Mouse (Mus musculus) heart, embryonic 16.5 days (tissue): ENCODE measurements around the gene Gm20388. TPM values are rescaled to one million over a fixed set of nuclear protein-coding genes. Genes with fewer than 3 reads are reported as not detected.

ENCODE experiments used
- ATAC-seq: fragments of 200-750 bp; cut with Nextera tagmentation; replicated peaks from 2 replicates; pipeline ENCODE4 v1.8.0; 2017; ENCODE audit warnings: moderate number of reproducible peaks; ENCODE audit not compliant: insufficient read depth, low FRiP score; ENCODE audit errors: extremely low read depth
- H3K27ac ChIP-seq: fragments of 300-500 bp; sonication (generic); 2 replicates; pipeline ENCODE4 v1.5.1; 2014; ENCODE audit warnings: mild to moderate bottlenecking, low read length, control low read depth, moderate library complexity
- H3K27me3 ChIP-seq: fragments of 300-500 bp; sonication (generic); 2 replicates; pipeline ENCODE4 v1.6.1; 2014; ENCODE audit warnings: low read length, mixed read lengths; ENCODE audit not compliant: control insufficient read depth, insufficient read depth
- H3K36me3 ChIP-seq: fragments of 300-500 bp; sonication (generic); 2 replicates; pipeline ENCODE4 v1.6.1; 2014; ENCODE audit not compliant: control insufficient read depth, insufficient read depth
- H3K4me1 ChIP-seq: fragments of 300-500 bp; sonication (generic); 2 replicates; pipeline ENCODE4 v1.6.1; 2014; ENCODE audit warnings: low read length, mixed read lengths; ENCODE audit not compliant: control insufficient read depth, insufficient read depth
- H3K4me2 ChIP-seq: fragments of 300-500 bp; sonication (generic); 2 replicates; pipeline ENCODE4 v1.6.1; 2014; ENCODE audit warnings: low read depth, mild to moderate bottlenecking, control low read depth, low read length
- H3K4me3 ChIP-seq: fragments of 300-500 bp; sonication (generic); 2 replicates; pipeline ENCODE4 v1.5.1; 2014; ENCODE audit warnings: mild to moderate bottlenecking, control low read depth, low read length
- H3K9ac ChIP-seq: fragments of 300-500 bp; sonication (generic); 2 replicates; pipeline ENCODE4 v1.6.1; 2014; ENCODE audit warnings: low read length, control low read depth
- H3K9me3 ChIP-seq: fragments of 300-500 bp; sonication (generic); replicated peaks from 2 replicates; pipeline ENCODE4 v1.6.1; 2016; ENCODE audit warnings: low read length; ENCODE audit not compliant: control insufficient read depth
- WGBS: fragments of 180-500 bp; shearing (Covaris S2); extraction: QIAGEN DNeasy Blood & Tissue Kit; methylation state at CpG from one replicate; pipeline ENCODE4 v1.1.7; 2014; 5-methylcytosine and 5-hydroxymethylcytosine counted together
- polyA plus RNA-seq: library from polyadenylated mRNA; unstranded; fragments of >200 nt; fragmentation: Nextera tagmentation; extraction: Ambion mirVana; gene quantifications from 2 replicates; pipeline ENCODE4 v1.2.1, GENCODE M21; 2015

Gene Gm20388
- polyA plus RNA-seq, 1 experiment from 2014 or later: 4.5 TPM

DNA sequence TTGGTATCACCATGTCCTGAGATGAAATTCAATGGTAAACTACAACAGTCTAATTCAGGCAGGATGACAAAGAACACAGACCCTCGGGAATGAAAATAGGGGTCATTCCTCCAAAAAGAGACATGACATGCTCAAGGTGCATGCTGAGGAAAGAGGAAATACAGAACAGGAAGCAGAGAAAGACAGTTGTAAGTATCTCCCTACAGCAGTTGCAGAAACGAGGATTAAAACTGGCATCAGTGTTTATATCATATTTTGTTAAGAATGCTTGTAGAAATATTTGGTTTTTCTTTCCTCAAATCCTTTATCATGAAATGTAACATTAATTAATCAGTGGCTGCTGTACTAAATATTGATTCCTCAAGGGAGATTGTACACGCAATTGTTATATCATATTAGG, 3056.0 kb downstream of the Gm20388 start:
- no peak overlapping the region for H3K4me2 ChIP-seq
- H3K9ac ChIP-seq: no peak overlapping the region
- no peak overlapping the region for H3K27ac ChIP-seq
- 0 out of 2 replicates have a peak, but pooled peaks cover 2% of the 10 kb centered on the region for H3K36me3 ChIP-seq
- H3K4me1 ChIP-seq: peaks cover 12% of the 10 kb centered on the region
- no peak overlapping the region for H3K4me3 ChIP-seq
- no peaks in the 10 kb centered on the region for H3K9me3 ChIP-seq
- ATAC-seq: no peak
- H3K27me3 ChIP-seq: no peaks in the 10 kb centered on the region
- WGBS: 74% methylated on average over 3 of the region's 3 CpGs

DNA sequence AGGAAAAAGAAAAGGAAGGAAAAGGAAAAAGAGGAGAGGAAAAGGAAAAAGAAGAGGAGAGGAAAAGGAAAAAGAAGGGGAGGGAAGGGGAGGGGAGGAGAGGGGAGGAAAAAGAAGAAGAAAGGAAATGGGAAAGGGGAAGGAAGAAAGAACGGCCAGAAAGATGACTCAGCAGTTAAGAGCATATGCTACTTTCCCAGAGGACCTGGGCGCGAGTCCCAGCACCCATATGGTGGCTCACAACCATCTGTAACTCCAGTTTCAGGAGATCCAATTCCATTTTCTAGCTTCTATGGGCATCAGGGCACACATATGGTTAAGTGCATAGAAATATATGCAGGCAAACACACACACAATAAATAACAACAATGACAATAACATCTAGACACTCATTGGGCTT, 3057.5 kb downstream of the Gm20388 start:
- Histone ChIP-seq H3K4me1 (no peaks in the 10 kb centered on the region), H3K27ac (no peak overlapping the region), H3K9me3 (no peaks in the 10 kb centered on the region), H3K27me3 (no peaks in the 10 kb centered on the region), H3K4me3 (no peak overlapping the region), H3K36me3 (peaks cover 4% of the 10 kb centered on the region; the same call in 1 of the 2 replicates), H3K4me2 (no peak overlapping the region), H3K9ac (no peak overlapping the region)
- WGBS: 92% methylated on average over 3 of the region's 3 CpGs
- ATAC-seq: no peak

DNA sequence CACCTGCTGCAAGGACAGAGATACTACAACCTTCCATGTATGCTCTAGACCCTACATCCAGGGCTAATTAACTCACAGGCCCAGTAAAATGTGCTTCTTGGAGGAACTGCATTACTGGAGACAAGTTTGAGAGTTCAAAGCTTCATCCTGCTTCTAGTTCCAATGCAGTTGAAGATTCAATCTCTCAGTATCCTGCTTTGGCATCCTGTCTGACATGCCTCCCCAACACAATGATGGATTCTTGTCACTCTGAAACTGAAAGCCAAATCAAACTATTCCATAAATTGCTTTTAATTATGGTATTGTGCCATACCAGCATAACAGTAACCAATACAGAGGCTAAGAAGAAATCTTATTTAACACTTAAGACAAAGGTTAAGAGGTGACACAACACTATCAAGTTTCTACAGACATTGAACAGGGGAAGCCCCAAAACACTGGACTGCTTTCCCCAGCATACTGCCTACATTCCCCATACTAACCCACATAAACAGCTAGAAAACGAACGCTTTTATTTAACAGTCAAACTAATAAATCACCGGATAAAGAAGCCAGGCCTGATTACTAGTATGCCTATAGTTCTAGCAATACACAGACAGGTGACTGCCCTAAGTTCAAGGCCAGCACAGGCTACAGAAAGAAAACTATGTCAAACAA, 3059.5 kb downstream of the Gm20388 start:
- Histone ChIP-seq H3K27me3 (no peaks in the 10 kb centered on the region), H3K4me3 (no peak overlapping the region), H3K36me3 (peaks cover 8% of the 10 kb centered on the region; the same call in 1 of the 2 replicates), H3K4me1 (no peaks in the 10 kb centered on the region), H3K27ac (no peak overlapping the region), H3K9me3 (no peaks in the 10 kb centered on the region), H3K4me2 (no peak overlapping the region), H3K9ac (no peak overlapping the region)
- ATAC-seq: no peak
- WGBS: 93% methylated on average over 3 of the region's 3 CpGs

DNA sequence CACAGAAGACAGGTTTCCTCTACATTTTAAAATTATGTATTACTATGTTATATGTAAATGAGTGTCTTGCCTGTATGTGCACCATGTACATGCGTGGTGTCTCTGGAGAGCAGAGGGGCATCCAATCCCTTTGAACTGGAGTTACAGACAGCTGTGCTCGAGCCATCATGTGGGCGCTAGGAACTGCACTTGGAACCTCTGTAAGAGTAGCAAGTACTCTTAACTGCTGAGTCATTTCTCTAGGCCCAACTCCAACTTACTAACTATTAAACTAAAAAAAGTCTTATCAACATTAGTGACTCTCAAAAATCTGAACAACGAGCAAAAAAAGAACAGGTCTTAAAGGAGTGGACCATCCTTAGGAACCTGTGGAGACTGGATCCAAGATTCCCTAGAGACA, 3065.4 kb downstream of the Gm20388 start:
- 83% methylated on average over 4 of the region's 4 CpGs for WGBS
- Histone ChIP-seq H3K27me3 (no peaks in the 10 kb centered on the region), H3K27ac (no peak overlapping the region), H3K4me3 (no peak overlapping the region), H3K9me3 (no peaks in the 10 kb centered on the region), H3K9ac (no peak overlapping the region), H3K4me2 (no peak overlapping the region), H3K4me1 (peaks cover 18% of the 10 kb centered on the region), H3K36me3 (peaks cover 6% of the 10 kb centered on the region; the same call in 1 of the 2 replicates)
- ATAC-seq: no peak

DNA sequence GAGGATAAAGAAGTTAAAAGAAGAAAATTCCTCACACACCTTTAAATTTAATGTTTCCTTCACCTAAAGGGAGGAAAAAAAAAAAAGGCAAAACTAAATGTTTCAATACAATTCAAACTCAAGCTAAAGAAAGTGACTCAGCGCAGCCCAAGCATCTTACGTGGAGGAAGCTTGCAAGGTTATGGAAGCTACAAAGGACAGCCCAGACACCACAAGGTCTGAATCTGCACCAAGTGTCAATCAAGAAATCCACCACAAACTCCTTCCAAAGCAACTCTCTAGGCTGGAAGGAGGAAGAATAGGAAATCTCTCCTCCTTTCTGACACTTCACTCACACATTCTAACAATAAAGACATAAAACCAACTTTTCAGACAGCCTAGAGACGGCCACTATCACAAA, 3068.8 kb downstream of the Gm20388 start:
- H3K9me3 ChIP-seq: no peaks in the 10 kb centered on the region
- 82% methylated on average over 3 of the region's 3 CpGs for WGBS
- H3K9ac ChIP-seq: no peak overlapping the region
- peaks cover 29% of the 10 kb centered on the region for H3K4me1 ChIP-seq
- H3K4me2 ChIP-seq: no peak overlapping the region
- H3K36me3 ChIP-seq: 0 out of 2 replicates have a peak, but pooled peaks cover 2% of the 10 kb centered on the region
- no peak overlapping the region; the same call in 1 of the 2 replicates for H3K27ac ChIP-seq
- ATAC-seq: no peak
- no peak overlapping the region for H3K4me3 ChIP-seq
- no peaks in the 10 kb centered on the region for H3K27me3 ChIP-seq

DNA sequence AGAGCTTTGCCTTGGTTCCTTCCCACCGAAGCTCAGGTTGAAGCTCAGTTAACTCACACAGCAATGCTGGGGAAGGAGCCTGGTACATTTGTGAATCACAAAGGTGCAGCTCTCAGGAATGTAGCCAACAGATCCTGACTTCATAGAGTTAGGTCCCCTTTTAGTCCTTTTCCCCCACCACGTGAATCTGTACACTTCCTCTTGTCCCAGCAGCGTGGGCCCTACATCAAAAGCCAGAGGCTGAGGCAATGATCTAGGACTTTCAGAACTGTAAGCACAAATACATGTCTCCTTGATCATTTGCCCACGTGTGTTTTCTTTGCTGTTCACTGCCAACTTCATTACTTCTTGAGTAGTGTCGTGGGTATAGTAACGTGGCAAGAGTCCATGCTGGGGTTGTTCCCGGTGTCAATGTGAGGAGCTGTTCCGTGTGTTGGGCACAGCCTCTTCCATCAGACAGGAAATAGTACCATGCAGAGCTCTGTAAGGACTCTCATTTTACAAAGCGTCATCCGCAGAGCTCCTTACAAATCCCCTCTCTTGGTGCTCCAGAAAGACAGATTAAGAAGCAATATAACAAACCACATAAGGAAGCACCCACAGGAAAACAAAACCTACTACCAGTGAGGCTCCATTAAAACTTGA, 3069.3 kb downstream of the Gm20388 start:
- Histone ChIP-seq H3K4me1 (peaks cover 29% of the 10 kb centered on the region), H3K36me3 (no peaks in the 10 kb centered on the region), H3K4me2 (no peak overlapping the region), H3K27ac (no peak overlapping the region), H3K9ac (no peak overlapping the region), H3K27me3 (no peaks in the 10 kb centered on the region), H3K9me3 (no peaks in the 10 kb centered on the region), H3K4me3 (no peak overlapping the region)
- no peak for ATAC-seq
- 61% methylated on average over 10 of the region's 10 CpGs for WGBS

DNA sequence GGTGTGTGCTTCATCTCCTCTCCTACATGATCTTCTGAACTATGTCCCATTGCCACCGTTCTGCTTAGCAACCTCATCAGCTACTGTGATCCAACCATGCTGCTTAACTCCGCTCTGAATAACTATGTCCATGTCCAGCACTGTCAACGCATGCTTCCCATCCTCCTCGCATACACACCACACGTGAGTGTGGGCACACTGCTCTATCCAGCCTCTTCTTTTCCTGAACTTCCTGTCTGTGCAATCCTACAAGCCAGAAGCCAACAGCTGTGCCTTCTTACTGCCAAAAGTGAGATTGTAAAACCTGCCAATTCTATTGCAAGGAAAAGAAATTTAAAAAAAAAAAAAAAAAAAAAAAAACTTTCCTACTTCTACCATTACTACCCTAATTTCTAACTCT, 3071.0 kb downstream of the Gm20388 start:
- no peak for ATAC-seq
- 71% methylated on average over 5 of the region's 5 CpGs for WGBS
- peaks cover 33% of the 10 kb centered on the region for H3K4me1 ChIP-seq
- no peaks in the 10 kb centered on the region for H3K9me3 ChIP-seq
- no peak overlapping the region for H3K4me2 ChIP-seq
- no peak overlapping the region for H3K4me3 ChIP-seq
- no peaks in the 10 kb centered on the region for H3K36me3 ChIP-seq
- H3K27me3 ChIP-seq: no peaks in the 10 kb centered on the region
- H3K9ac ChIP-seq: no peak overlapping the region
- H3K27ac ChIP-seq: no peak overlapping the region

DNA sequence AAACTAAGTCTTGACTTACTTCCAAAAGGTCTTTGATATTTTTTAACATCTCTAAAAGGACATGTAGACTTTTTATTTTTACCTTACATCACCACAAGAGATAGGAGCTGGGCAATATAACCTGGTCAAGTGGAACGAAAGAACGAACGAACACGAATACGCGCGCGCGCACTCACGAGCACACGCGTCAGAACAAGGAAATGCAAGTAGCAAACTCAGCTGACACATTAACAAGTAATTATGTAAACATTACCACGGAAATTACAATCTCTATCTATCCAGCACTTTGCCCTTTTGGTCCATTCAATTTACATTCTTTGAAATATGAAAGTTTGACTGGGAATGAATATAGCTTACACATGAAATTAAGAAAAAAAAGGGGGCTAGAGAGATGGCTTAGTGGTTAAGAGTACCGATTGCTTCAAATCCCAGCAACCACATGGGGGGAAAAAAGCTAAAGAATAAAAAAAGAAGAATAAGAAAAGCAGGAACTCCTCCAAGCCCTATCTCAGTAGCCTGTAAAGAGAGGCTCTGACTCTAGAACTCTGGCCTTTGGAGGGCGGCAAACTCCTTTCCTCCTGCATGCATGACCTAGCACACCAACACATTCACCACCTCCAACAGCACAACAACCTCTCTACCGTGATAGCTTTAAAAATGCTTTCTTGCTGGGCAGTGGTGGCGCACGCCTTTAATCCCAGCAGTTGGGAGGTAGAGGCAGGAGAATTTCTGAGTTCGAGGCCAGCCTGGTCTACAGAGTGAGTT, 3072.7 kb downstream of the Gm20388 start:
- ATAC-seq: no peak
- Histone ChIP-seq H3K36me3 (no peaks in the 10 kb centered on the region), H3K9me3 (no peaks in the 10 kb centered on the region), H3K27me3 (no peaks in the 10 kb centered on the region), H3K9ac (no peak overlapping the region), H3K27ac (no peak overlapping the region), H3K4me1 (peaks cover 43% of the 10 kb centered on the region), H3K4me3 (no peak overlapping the region), H3K4me2 (no peak overlapping the region)
- 87% methylated on average over 19 of the region's 19 CpGs for WGBS

DNA sequence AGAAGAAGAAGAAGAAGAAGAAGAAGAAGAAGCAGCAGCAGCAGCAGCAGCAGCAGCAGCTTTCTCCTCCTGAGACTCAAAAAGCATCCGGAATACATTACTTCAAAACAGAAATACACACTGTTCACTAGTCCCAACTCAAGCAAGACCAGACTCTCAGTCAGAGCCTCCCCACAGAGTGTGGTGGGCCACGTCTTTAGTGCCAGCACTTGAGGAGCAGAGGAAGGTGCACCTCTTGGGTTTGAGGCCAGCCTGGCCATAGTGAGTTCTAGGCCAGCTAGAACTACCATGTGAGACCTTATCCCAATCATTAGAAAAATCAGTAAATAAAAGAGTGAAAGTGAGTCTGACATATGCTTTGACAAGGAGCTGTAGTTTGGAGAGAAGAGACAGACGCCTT, 3073.5 kb downstream of the Gm20388 start:
- no peak for ATAC-seq
- 88% methylated on average over 3 of the region's 3 CpGs for WGBS
- H3K4me2 ChIP-seq: no peak overlapping the region
- H3K4me3 ChIP-seq: no peak overlapping the region
- H3K36me3 ChIP-seq: no peaks in the 10 kb centered on the region
- H3K4me1 ChIP-seq: peaks cover 41% of the 10 kb centered on the region
- H3K27ac ChIP-seq: no peak overlapping the region
- no peak overlapping the region for H3K9ac ChIP-seq
- H3K27me3 ChIP-seq: no peaks in the 10 kb centered on the region
- no peaks in the 10 kb centered on the region for H3K9me3 ChIP-seq
